Mouse (Mus musculus): Measurements from ENCODE around the gene Kcnj9.

Kcnj9 gene

GRCm38 (mm10) chr1:172292880-172293279, 36.2 kb downstream of the Kcnj9 start:
- no peak for DNase-seq (ENCODE audit: low spot score in 2 of 2)

GRCm38 (mm10) chr1:172289617-172289946, 39.5 kb downstream of the Kcnj9 start:
- DNase-seq (ENCODE audit: low spot score in 2 of 2): no peak

GRCm38 (mm10) chr1:172288900-172289616, 40.1 kb downstream of the Kcnj9 start:
- DNase-seq (ENCODE audit: low spot score in 2 of 2): no peak

- DNase-seq (ENCODE audit: low spot score in 2 of 2): no peak
Observed at GRCm38 (mm10) chr1:172286740-172287139, 42.4 kb downstream of the Kcnj9 start.

GRCm38 (mm10) chr1:172284221-172284620, 44.9 kb downstream of the Kcnj9 start:
- no peak for DNase-seq (ENCODE audit: low spot score in 2 of 2)

GRCm38 (mm10) chr1:172283073-172283472, 46.0 kb downstream of the Kcnj9 start:
- DNase-seq (ENCODE audit: low spot score in 2 of 2): no peak

GRCm38 (mm10) chr1:172281522-172282254, 47.4 kb downstream of the Kcnj9 start:
- DNase-seq (ENCODE audit: low spot score in 2 of 2): no peak

- DNase-seq (ENCODE audit: low spot score in 2 of 2): no peak
Observed at GRCm38 (mm10) chr1:172279768-172280509, 49.2 kb downstream of the Kcnj9 start.

GRCm38 (mm10) chr1:172278328-172278727, 50.8 kb downstream of the Kcnj9 start:
- DNase-seq (ENCODE audit: low spot score in 2 of 2): no peak

- DNase-seq (ENCODE audit: low spot score in 2 of 2): peak; percentile 72 to 76
Observed at GRCm38 (mm10) chr1:172277172-172277571, 51.9 kb downstream of the Kcnj9 start.

GRCm38 (mm10) chr1:172274547-172274946, 54.6 kb downstream of the Kcnj9 start:
- no peak for DNase-seq (ENCODE audit: low spot score in 2 of 2)

- DNase-seq (ENCODE audit: low spot score in 2 of 2): no peak
Observed at GRCm38 (mm10) chr1:172274116-172274515, 55.0 kb downstream of the Kcnj9 start.

GRCm38 (mm10) chr1:172273386-172273785, 55.7 kb downstream of the Kcnj9 start:
- DNase-seq (ENCODE audit: low spot score in 2 of 2): no peak

GRCm38 (mm10) chr1:172271765-172272164, 57.4 kb downstream of the Kcnj9 start:
- DNase-seq (ENCODE audit: low spot score in 2 of 2): no peak

- DNase-seq (ENCODE audit: low spot score in 2 of 2): no peak
Observed at GRCm38 (mm10) chr1:172271208-172271607, 57.9 kb downstream of the Kcnj9 start.

Data from natural killer cell, adult 2 months (primary cell).